ENCODE assay signal across 15 mouse cellular contexts in the genomic region with DNA sequence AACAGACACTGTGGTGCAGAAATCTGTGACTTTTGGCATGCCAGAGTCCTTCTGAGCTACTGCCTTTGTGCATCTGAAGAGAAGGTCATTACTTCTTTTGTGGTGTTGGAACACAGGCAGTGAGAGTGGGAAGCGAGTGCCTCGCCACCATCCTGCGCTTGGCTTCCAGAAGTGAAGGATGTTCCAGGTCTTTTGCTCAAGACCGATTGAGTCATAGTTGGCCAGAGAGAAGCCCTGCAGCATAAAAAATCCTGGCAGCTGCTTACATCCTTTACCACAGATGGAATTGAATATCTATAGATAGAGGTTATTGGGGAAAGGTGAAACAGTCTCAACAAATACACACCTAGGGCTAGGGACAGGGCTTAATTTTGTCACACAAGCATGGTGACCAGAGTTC.
DNase-seq lines count a peak whose midpoint lies in the region; ATAC-seq lines count a peak whose summit lies in the region.
"Had no signal": no experiment of that assay in that cellular context is flagged by ENCODE, and none has a peak within 500 bp of the region (broad histone marks: within the 10 kb centered on the region; RNA-seq: fewer than 3 reads in every experiment).

No protein-coding gene starts in this region.

- H3K9me3 ChIP-seq in heart, embryonic 10.5 days = no peaks in the 10 kb centered on the region
- H3K9me3 ChIP-seq: embryonic facial prominence, embryonic 13.5 days had no signal

- peak; percentile 7 to 39 for DNase-seq in adrenal gland, postnatal 36 days
- no peak for DNase-seq in adrenal gland, postnatal 25 days
- peak; percentile 35 for DNase-seq in heart, adult 8-10 months (ENCODE audit: low spot score)
- DNase-seq in heart, embryonic 10.5 days (ENCODE audit: low spot score) = no peak
- DNase-seq in adipocyte (ENCODE audit: low spot score) = peak; percentile 80
- DNase-seq in gonadal fat pad, adult 2 months (ENCODE audit: low read depth) = peak; percentile 91
- no peak for DNase-seq in kidney, postnatal 4 days
- DNase-seq: cerebellum, adult 11 months; kidney, adult 2 months; midbrain, embryonic 14.5 days; right cerebral cortex, postnatal 14 days; thymus, adult 18-20 months had no signal

- no peak for ATAC-seq in CD4-positive, CD25-positive, alpha-beta regulatory T cell, adult 4 months

- H3K27ac ChIP-seq in heart, embryonic 10.5 days = no peak overlapping the region
- H3K27ac ChIP-seq: embryonic facial prominence, embryonic 13.5 days; liver, embryonic 14.5 days had no signal

- WGBS in heart, embryonic 10.5 days = 88% methylated on average over 4 of the region's 4 CpGs

- H3K4me3 ChIP-seq in heart, embryonic 10.5 days = no peak overlapping the region
- H3K4me3 ChIP-seq: embryonic facial prominence, embryonic 13.5 days had no signal

- no peaks in the 10 kb centered on the region; the same call in 1 of the 2 replicates for H3K27me3 ChIP-seq in heart, embryonic 10.5 days (ENCODE audit: insufficient read depth, poor library complexity, severe bottlenecking)
- H3K27me3 ChIP-seq: embryonic facial prominence, embryonic 13.5 days had no signal

- no peaks in the 10 kb centered on the region for H3K36me3 ChIP-seq in heart, embryonic 10.5 days
- H3K36me3 ChIP-seq: embryonic facial prominence, embryonic 13.5 days had no signal

- H3K4me1 ChIP-seq in heart, embryonic 10.5 days = peaks cover 3% of the 10 kb centered on the region; the same call in 1 of the 2 replicates
- H3K4me1 ChIP-seq: embryonic facial prominence, embryonic 13.5 days had no signal

Comparison
In these comparisons a context has a peak if more than half of its experiments do, and no peak if none do; other contexts are left out.
1. DNase-seq: peak in adrenal gland, postnatal 36 days (2 of 2), heart, adult 8-10 months (single experiment), adipocyte (single experiment) and gonadal fat pad, adult 2 months (single experiment); none in adrenal gland, postnatal 25 days (single experiment), heart, embryonic 10.5 days (single experiment) and kidney, postnatal 4 days (0 of 2).